Mouse (Mus musculus) olfactory bulb, adult 2 months (tissue): ENCODE data around the gene Tlx3.

Experiments
- CTCF ChIP-seq: fragments of 200-500 bp; IDR thresholded peaks from 2 replicates; pipeline ENCODE4 v1.5.1; 2012; ENCODE audit warnings: low read depth, mild to moderate bottlenecking, low read length, moderate library complexity; ENCODE audit not compliant: insufficient read depth
- POLR2A ChIP-seq: fragments of 200-500 bp; IDR thresholded peaks from 2 replicates; pipeline ENCODE4 v1.6.1; 2012; ENCODE audit warnings: mild to moderate bottlenecking, low read depth, low read length, moderate library complexity; ENCODE audit not compliant: insufficient read depth

GRCm38 (mm10) chr11:33195061-33195460, 8.3 kb downstream of the Tlx3 start:
- TF ChIP-seq POLR2A = no peak
- TF ChIP-seq CTCF = no peak
